Mouse (Mus musculus): ENCODE data around the gene Myh3.
"Not testable (repeated sequence)": the region's sequence is repeated elsewhere in the genome, so short reads cannot be mapped to it uniquely, and the experiment has no call there.

Gene Myh3

GRCm38 (mm10) chr11:67077435-67077834 lies 665 bp upstream of the Myh3 start:
- no peak for DNase-seq (ENCODE audit: low spot score in 2 of 2)

GRCm38 (mm10) chr11:67078888-67079287 lies 788 bp downstream of the Myh3 start:
- no peak for DNase-seq (ENCODE audit: low spot score in 2 of 2)

DNA sequence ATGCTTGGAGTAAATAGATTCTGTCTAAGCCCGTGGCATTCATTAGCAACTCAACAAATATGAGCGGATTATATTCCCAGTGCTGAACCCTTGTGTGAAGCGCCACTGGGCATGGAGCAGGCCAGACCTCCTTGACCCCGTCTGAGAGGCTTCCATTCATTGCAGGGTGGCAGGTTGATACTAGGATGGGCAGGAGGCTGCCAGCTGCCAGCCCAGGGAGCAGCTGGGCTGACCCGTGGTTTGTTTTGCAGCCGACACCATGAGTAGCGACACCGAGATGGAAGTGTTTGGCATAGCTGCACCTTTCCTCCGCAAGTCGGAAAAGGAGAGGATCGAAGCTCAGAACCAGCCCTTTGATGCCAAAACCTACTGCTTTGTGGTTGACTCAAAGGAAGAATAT lies 1.6 kb downstream of the Myh3 start:
- DNase-seq (ENCODE audit: low spot score in 2 of 2), result no peak

GRCm38 (mm10) chr11:67080168-67080567 lies 2.1 kb downstream of the Myh3 start:
- DNase-seq (ENCODE audit: low spot score in 2 of 2), result peak in 1 of 2 experiments; percentile 28

DNA sequence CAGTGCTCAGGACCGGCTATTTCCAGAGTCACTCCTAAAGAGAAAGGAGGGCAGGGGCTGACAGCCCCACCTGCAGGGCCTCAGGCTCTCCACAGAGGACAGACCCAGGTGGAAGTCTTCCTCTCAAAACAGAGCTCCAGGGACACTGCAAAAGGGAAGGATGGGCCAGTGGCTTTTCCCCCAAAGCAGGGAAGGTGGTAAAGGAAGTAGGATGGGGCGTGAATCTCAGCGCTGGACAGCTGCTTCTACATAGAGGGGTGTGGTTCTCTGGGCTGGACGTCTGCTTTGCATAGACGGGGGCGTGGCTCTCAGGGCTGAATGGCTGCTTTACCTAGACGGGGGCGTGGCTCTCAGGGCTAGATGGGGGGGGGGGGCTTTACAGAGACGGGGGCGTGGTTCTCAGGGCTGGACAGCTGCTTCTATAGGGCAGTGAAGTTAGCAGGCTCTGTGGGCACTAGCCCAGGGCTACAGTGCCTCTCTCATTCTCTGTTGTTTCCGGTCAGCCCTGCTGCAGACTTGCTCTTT lies 3.1 kb downstream of the Myh3 start:
- DNase-seq (ENCODE audit: low spot score in 2 of 2), result no peak

DNA sequence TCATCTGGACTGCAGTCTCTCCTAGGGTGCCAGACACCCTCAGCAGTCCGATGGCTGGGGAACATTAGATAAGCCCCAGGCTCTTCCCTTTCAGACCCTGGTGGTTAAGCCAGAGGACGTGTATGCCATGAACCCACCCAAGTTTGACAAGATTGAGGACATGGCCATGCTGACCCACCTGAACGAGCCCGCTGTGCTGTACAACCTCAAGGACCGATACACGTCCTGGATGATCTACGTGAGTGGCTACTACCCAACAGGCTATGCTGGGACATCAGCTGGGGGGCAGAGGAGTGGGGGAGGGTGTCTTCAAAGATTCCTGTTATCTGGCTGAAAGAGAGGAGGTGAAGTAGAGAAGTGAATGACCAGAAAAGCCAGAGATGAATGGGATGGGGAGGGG lies 4.1 kb downstream of the Myh3 start:
- no peak for DNase-seq (ENCODE audit: low spot score in 2 of 2)

DNA sequence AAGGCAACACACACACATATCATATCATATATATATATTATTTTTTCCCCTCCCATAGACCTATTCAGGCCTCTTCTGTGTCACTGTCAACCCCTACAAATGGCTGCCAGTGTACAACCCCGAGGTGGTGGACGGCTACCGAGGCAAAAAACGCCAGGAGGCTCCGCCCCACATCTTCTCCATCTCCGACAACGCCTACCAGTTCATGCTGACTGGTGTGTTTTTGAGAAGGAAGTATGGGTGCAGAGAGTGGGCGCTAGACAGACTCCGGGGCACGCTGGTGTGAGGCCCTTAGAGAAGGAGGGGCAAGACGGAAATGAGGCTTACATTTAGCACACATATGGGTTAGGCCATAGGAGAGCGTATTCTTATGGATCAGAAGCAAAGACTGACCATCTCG lies 4.7 kb downstream of the Myh3 start:
- no peak for DNase-seq (ENCODE audit: low spot score in 2 of 2)

GRCm38 (mm10) chr11:67083239-67083638 lies 5.1 kb downstream of the Myh3 start:
- no peak for DNase-seq (ENCODE audit: low spot score in 2 of 2)

DNA sequence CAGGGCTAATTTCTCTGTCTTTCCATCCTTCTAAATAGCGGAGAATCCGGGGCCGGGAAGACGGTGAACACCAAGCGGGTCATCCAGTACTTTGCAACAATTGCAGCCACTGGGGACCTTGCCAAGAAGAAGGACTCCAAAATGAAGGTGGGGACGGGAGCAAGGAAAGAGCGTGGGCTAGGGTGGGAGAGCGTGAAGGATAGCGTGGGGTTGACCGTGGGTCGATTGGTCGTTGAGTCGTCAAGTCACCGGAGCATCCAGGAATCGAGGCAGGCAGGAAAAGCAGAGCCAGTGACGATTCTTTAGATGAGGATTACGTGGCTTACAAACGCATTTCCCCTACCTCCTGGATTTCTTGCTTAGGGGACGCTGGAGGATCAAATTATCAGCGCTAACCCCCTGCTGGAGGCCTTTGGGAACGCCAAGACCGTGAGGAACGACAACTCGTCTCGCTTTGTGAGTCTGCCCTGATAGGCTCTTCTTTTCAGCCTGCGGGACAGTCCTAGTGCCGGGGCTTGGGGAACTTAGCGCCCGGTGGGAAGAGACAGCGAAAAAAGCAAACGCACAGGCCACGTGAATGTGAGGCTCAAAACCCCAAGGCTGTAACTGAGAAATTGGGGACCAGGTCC lies 5.7 kb downstream of the Myh3 start:
- DNase-seq (ENCODE audit: low spot score in 2 of 2), result no peak

GRCm38 (mm10) chr11:67085489-67085888 lies 7.4 kb downstream of the Myh3 start:
- DNase-seq (ENCODE audit: low spot score in 2 of 2), result peak; percentile 27 to 36

DNA sequence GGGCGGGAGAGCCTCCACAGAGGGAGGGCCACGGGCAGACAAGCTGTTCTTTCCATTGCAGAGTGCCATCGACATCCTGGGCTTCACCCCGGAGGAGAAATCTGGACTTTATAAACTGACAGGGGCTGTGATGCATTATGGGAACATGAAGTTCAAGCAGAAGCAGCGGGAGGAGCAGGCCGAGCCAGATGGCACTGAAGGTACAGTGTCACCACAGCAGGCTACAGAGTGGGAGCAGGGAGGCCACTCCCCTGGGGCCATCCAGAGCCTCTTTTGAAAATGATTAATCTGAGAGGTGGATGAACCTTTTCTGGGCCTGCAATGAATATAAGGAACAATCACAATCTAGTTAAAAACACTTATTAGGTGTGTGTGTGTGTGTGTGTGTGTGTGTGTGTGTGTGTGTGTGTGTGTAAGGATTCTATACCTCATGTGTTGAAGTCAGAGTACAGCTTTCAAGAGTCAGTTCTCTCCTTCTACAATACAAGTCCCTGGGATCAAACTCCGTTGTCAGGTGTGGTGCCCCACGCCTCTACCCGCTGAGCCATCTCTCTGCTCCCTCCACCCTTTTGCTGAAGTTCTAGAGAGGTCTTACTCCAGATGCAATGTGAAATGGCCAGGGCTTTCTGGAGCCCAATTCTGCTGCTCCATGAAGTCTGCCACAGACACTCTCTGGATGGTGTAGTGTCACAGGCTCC lies 8.5 kb downstream of the Myh3 start:
- DNase-seq (ENCODE audit: low spot score in 2 of 2), result no peak

DNA sequence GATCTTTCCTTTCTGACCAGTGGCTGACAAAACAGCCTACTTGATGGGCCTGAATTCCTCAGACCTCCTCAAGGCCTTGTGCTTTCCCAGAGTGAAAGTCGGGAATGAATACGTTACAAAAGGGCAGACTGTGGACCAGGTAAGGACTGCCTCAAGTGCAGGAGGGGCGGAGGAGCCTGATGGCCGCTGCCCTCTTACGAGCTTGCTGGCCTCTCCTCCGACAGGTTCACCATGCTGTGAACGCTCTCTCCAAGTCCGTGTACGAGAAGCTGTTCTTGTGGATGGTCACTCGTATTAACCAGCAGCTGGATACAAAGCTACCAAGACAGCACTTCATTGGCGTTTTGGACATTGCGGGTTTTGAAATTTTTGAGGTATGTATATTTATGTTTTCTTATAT lies 9.1 kb downstream of the Myh3 start:
- DNase-seq (ENCODE audit: low spot score in 2 of 2), result no peak

DNA sequence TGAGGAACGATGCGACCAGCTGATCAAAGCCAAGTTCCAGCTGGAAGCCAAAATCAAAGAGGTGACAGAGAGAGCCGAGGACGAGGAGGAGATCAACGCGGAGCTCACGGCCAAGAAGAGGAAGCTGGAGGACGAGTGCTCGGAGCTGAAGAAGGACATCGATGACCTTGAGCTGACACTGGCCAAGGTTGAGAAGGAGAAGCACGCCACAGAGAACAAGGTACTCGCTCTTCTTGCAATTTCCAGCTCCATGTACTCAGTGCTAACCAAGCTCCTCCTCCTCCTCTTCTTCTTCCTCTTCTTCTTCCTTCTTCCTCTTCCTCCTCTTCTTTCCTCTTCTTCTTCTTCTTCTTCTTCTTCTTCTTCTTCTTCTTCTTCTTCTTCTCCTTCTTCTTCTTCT lies 14.3 kb downstream of the Myh3 start:
- DNase-seq (ENCODE audit: low spot score in 2 of 2), result not testable (repeated sequence)

DNA sequence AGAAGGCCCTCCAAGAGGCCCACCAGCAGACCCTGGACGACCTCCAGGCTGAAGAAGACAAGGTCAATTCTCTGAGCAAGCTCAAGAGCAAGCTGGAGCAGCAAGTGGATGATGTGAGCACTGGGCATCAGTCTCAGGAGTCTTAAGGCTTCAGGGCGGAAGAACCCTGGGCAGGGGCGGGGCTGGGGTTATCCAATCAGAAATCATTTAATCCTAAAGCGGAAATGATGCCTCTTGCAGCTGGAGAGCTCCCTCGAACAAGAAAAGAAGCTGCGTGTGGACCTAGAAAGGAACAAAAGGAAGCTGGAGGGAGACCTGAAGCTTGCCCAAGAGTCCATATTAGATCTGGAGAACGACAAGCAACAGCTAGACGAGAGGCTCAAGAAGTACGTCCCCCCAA lies 15.1 kb downstream of the Myh3 start:
- DNase-seq (ENCODE audit: low spot score in 2 of 2), result no peak

DNA sequence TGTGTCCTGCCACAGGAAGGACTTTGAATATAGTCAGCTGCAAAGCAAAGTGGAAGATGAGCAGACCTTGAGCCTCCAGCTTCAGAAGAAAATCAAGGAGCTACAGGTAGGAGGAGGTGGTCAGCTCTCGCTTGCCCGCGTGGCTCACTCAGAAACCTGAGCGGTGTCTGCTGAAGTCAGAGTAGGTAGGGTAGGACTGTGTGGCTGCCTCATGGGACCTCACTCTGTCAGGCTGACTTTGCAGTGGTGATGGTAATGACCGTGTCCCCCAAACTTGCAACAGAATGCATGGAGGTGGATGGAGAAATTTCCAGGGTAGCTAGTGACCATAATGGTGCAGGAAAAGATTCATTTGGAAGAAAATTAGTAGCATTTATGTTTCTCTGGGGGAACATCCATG lies 15.6 kb downstream of the Myh3 start:
- DNase-seq (ENCODE audit: low spot score in 2 of 2), result no peak

DNA sequence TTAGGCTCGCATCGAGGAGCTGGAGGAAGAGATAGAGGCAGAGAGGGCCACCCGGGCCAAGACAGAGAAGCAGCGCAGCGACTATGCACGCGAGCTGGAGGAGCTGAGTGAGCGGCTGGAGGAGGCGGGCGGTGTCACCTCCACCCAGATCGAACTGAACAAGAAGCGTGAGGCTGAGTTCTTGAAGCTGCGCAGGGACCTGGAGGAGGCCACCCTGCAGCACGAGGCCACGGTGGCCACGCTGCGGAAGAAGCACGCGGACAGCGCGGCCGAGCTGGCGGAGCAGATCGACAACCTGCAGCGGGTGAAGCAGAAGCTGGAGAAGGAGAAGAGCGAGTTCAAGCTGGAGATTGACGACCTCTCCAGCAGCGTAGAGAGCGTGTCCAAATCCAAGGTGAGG lies 16.4 kb downstream of the Myh3 start:
- no peak for DNase-seq (ENCODE audit: low spot score in 2 of 2)

- no peak for DNase-seq (ENCODE audit: low spot score in 2 of 2)
Observed at GRCm38 (mm10) chr11:67097709-67098108, 19.6 kb downstream of the Myh3 start.

DNA sequence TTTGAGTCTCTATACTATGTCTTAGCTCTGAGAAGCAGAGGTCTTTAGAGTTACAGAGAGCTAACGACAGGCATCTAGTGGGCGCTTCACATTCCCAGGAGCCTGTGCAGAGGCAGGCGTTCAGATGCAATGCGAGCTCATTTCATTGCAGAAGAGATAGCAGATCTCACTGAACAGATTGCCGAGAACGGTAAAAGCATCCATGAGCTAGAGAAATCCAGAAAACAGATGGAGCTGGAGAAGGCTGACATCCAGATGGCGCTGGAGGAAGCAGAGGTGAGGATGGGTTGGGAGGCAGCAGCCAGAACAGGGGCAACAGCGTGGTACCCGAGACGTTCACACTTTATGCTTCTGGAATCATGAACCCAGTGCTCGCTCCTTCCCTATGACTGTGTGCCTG lies 20.3 kb downstream of the Myh3 start:
- DNase-seq (ENCODE audit: low spot score in 2 of 2), result no peak

DNA sequence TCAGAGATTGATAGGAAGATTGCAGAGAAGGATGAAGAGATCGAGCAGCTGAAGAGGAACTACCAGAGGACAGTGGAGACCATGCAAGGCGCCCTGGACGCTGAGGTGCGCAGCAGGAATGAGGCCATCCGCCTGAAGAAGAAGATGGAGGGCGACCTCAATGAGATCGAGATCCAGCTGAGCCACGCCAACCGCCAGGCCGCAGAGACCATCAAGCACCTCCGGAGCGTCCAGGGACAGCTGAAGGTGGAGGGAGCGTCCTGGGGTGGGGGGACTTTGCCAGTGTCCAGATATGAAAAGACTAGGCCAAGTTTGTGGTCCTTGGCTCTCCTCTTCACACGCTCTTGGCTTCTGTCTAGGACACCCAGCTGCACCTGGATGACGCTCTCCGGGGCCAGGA lies 21.1 kb downstream of the Myh3 start:
- DNase-seq (ENCODE audit: low spot score in 2 of 2), result no peak

- no peak for DNase-seq (ENCODE audit: low spot score in 2 of 2)
Observed at GRCm38 (mm10) chr11:67100169-67100568, 22.1 kb downstream of the Myh3 start.

GRCm38 (mm10) chr11:67101713-67102112 lies 23.6 kb downstream of the Myh3 start:
- DNase-seq (ENCODE audit: low spot score in 2 of 2), result peak in 1 of 2 experiments; percentile 36

- DNase-seq (ENCODE audit: low spot score in 2 of 2), result no peak
Observed at GRCm38 (mm10) chr11:67103256-67103655, 25.2 kb downstream of the Myh3 start.

DNA sequence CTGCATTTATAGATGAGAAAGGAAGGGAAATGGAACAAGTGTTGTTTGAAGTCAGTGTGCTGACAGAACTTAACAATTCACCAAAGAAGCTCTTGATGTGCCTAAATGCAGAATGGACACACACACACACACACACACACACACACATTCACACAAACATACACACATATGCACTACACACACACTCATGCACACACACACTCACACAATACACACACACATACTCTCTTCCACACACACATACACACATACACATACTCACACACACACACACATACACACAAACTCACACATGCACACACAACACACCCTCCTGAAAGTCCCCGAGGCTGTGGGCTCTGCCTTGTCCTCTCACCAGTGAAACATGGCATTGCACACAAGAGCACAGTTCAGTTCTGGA lies 26.1 kb downstream of the Myh3 start:
- no peak for DNase-seq (ENCODE audit: low spot score in 2 of 2)

DNA sequence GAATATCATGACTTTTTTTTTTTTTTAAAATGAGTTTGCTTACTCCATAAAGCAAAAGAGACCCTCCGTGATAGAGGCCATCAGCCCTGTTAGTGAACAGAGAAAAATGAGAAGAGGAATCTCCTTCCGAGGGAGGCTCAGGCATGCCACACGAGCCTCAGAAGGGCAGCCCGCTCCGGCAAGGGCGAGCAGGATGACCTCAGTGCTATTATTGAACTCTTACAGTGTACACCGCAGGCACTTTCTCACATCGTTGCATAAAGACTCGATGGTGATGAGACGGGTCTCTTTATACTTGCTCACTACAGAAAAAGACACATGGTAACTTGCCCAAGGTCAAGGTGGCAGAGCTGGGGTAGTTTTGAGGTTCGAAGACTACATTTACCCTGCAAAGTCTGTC lies 26.6 kb downstream of the Myh3 start:
- no peak for DNase-seq (ENCODE audit: low spot score in 2 of 2)

Data from urinary bladder, adult 18-20 months (tissue).